ENCODE assay signal across 8 mouse cellular contexts in the genomic region with DNA sequence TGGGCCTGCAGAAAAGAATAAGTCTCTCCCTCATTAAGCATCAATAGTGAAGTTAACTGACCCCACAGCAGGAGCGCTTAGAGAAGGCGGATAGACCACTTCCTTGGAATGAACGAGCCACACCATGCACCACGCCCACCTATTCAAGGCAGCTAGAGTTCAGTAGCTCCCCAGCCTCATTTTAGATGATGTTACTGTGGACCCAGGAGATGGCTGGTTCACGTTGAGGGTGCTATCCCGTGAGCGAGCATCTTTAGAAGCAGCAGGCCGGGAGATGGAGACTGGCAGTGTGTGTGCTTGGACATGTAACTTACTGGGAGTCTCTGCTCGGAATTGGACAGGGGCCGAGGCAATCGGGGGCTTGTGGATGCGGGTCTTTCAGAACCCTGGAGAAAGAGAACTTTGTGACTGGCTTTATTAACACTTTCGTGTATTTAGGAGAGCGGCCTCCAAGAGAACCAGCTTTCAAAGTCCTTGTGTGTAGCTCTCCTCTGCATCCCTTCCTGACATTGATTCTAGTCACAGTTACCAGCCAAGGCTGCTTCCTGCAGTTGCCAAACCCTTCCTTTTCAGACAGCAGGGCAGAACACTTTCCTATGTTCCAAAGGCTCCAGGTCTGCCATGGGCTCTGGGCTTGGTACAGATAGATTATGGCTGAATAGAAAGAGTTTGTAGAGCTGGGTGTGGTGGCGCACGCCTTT. TPM values are rescaled to one million over a fixed set of nuclear protein-coding genes. Genes with fewer than 3 reads are reported as not detected.
DNase-seq lines count a peak whose midpoint lies in the region; ATAC-seq and TF ChIP-seq lines count a peak whose summit lies in the region.

No protein-coding gene starts in this region.

- peak overlapping the region; percentile 27 for H3K9ac ChIP-seq in liver, adult 2 months (ENCODE audit: low read depth, low read length)
- no peak overlapping the region for H3K9ac ChIP-seq in forebrain, embryonic 11.5 days (ENCODE audit: low read length)
- no peak overlapping the region; the same call in 1 of the 2 replicates for H3K9ac ChIP-seq in limb, embryonic 12.5 days (replicated peaks)
- no peak overlapping the region for H3K9ac ChIP-seq in neural tube, embryonic 14.5 days (replicated peaks; ENCODE audit: low read depth, low read length)

- TF ChIP-seq POLR2A in liver, adult 2 months (IDR thresholded peaks at IDR 0.05; ENCODE audit: extremely low read depth, insufficient read depth, low read length) = no peak

- H3K79me2 ChIP-seq in liver, adult 2 months (ENCODE audit: control insufficient read depth, insufficient read depth, low read length) = no peaks in the 10 kb centered on the region; the same call in 1 of the 2 replicates

- H3K27me3 ChIP-seq in liver, adult 2 months (ENCODE audit: control insufficient read depth, insufficient read depth, low read length) = no peaks in the 10 kb centered on the region
- H3K27me3 ChIP-seq in forebrain, embryonic 11.5 days (ENCODE audit: control insufficient read depth, insufficient read depth, low read length) = peaks cover 44% of the 10 kb centered on the region
- no peaks in the 10 kb centered on the region for H3K27me3 ChIP-seq in limb, embryonic 12.5 days
- peaks cover 5% of the 10 kb centered on the region; the same call in 1 of the 2 replicates for H3K27me3 ChIP-seq in neural tube, embryonic 14.5 days (ENCODE audit: control insufficient read depth, insufficient read depth, low read length)

- H3K4me3 ChIP-seq in liver, adult 2 months (ENCODE audit: insufficient read depth, low read depth, low read length) = peak overlapping the region; percentile 76
- H3K4me3 ChIP-seq in forebrain, embryonic 11.5 days (ENCODE audit: low read depth, low read length) = peak overlapping the region; percentile 60
- H3K4me3 ChIP-seq in limb, embryonic 12.5 days (replicated peaks) = peak overlapping the region; percentile 84
- H3K4me3 ChIP-seq in neural tube, embryonic 14.5 days (ENCODE audit: low read depth, low read length) = peak overlapping the region; percentile 52; the same call in 1 of the 2 replicates

- TF ChIP-seq CTCF in liver, adult 2 months (IDR thresholded peaks at IDR 0.05; ENCODE audit: low read depth, low read length) = no peak

- H3K27ac ChIP-seq in liver, adult 2 months (replicated peaks; ENCODE audit: insufficient read depth, low read depth, low read length) = peak overlapping the region; percentile 60
- H3K27ac ChIP-seq in forebrain, embryonic 11.5 days (ENCODE audit: low read depth, low read length) = no peak overlapping the region
- no peak overlapping the region for H3K27ac ChIP-seq in limb, embryonic 12.5 days
- no peak overlapping the region for H3K27ac ChIP-seq in neural tube, embryonic 14.5 days (ENCODE audit: low read depth, low read length)

- DNase-seq in liver, adult 2 months (ENCODE audit: extremely low read depth, low read depth, low spot score) = no peak
- no peak for DNase-seq in liver
- peak; percentile 61 for DNase-seq in forebrain, embryonic 11.5 days (ENCODE audit: low spot score)
- DNase-seq in urinary bladder, postnatal 4 days (ENCODE audit: low spot score in 2 of 2) = no peak
- no peak for DNase-seq in adrenal gland, adult 2 months
- DNase-seq in spleen, postnatal 36 days (ENCODE audit: low spot score in 2 of 2) = no peak

- peaks cover 2% of the 10 kb centered on the region; the same call in 1 of the 2 replicates for H3K4me1 ChIP-seq in liver, adult 2 months (ENCODE audit: control insufficient read depth, insufficient read depth, low read length)
- H3K4me1 ChIP-seq in forebrain, embryonic 11.5 days (replicated peaks; ENCODE audit: control insufficient read depth, insufficient read depth, low read length) = peaks cover 4% of the 10 kb centered on the region; the same call in 1 of the 2 replicates
- H3K4me1 ChIP-seq in limb, embryonic 12.5 days (replicated peaks) = peaks cover 49% of the 10 kb centered on the region
- peaks cover 17% of the 10 kb centered on the region for H3K4me1 ChIP-seq in neural tube, embryonic 14.5 days (ENCODE audit: control insufficient read depth, insufficient read depth, low read length)

- H3K4me2 ChIP-seq in forebrain, embryonic 11.5 days (ENCODE audit: low read depth, low read length, severe bottlenecking) = peak overlapping the region; percentile 93; the same call in 1 of the 2 replicates
- peak overlapping the region; percentile 94 for H3K4me2 ChIP-seq in limb, embryonic 12.5 days
- peak overlapping the region; percentile 76; the same call in 1 of the 2 replicates for H3K4me2 ChIP-seq in neural tube, embryonic 14.5 days (ENCODE audit: low read depth, low read length)

- no peak for ATAC-seq in forebrain, embryonic 11.5 days (replicated peaks; ENCODE audit: low FRiP score)
- ATAC-seq in limb, embryonic 12.5 days (ENCODE audit: insufficient number of reproducible peaks, insufficient read depth, low FRiP score, low TSS enrichment, low read depth) = no peak
- no peak for ATAC-seq in neural tube, embryonic 14.5 days (ENCODE audit: low read depth)

- no peaks in the 10 kb centered on the region for H3K36me3 ChIP-seq in liver, adult 2 months (ENCODE audit: control insufficient read depth, insufficient read depth, low read length)
- no peaks in the 10 kb centered on the region for H3K36me3 ChIP-seq in forebrain, embryonic 11.5 days (ENCODE audit: control insufficient read depth, insufficient read depth, low read length)
- H3K36me3 ChIP-seq in limb, embryonic 12.5 days = no peaks in the 10 kb centered on the region
- no peaks in the 10 kb centered on the region for H3K36me3 ChIP-seq in neural tube, embryonic 14.5 days (ENCODE audit: control insufficient read depth, insufficient read depth, low read length)

- no peaks in the 10 kb centered on the region for H3K9me3 ChIP-seq in forebrain, embryonic 11.5 days (ENCODE audit: control insufficient read depth, low read length)
- H3K9me3 ChIP-seq in limb, embryonic 12.5 days = no peaks in the 10 kb centered on the region
- H3K9me3 ChIP-seq in neural tube, embryonic 14.5 days (ENCODE audit: control insufficient read depth, low read length) = no peaks in the 10 kb centered on the region

- 58% methylated on average over 16 of the region's 16 CpGs for WGBS in liver, adult 2 months
- 31% methylated on average over 16 of the region's 16 CpGs for WGBS in forebrain, embryonic 11.5 days
- WGBS in limb, embryonic 12.5 days = 51% methylated on average over 16 of the region's 16 CpGs
- WGBS in neural tube, embryonic 14.5 days = 36% methylated on average over 16 of the region's 16 CpGs

RNA-seq across cellular contexts. Expression of gene Itga9, which starts 1.4 kb away (rescaled TPM):
- total RNA-seq in liver, adult 2 months (2014; rRNA removed) = 15.8 and 16.1 TPM in 2 replicates
- polyA plus RNA-seq in liver, adult 2 months (2012; rRNA removed) = 5.0 and 9.1 TPM in 2 replicates
- 6.3 and 7.1 TPM in 2 replicates for polyA plus RNA-seq in forebrain, embryonic 11.5 days (2014; fragmentation: Nextera tagmentation; extraction: Ambion mirVana)
- polyA plus RNA-seq in limb, embryonic 12.5 days (2016; fragmentation: Nextera tagmentation; extraction: Ambion mirVana) = 12.6 and 12.9 TPM in 2 replicates
- polyA plus RNA-seq in neural tube, embryonic 14.5 days (2014; fragmentation: Nextera tagmentation; extraction: Ambion mirVana) = 1.7 and 3.1 TPM in 2 replicates
- total RNA-seq in adrenal gland, adult 2 months (2021) = 10 to 100 TPM; 43.4 to 58.9 TPM
- 67.2 and 95.2 TPM in 2 replicates for polyA plus RNA-seq in adrenal gland, adult 2 months (2012; rRNA removed)
